Mouse (Mus musculus): ENCODE results near the gene Kndc1. TPM values are rescaled to one million over a fixed set of nuclear protein-coding genes. Genes with fewer than 3 reads are reported as not detected.

The Kndc1 gene
- polyA plus RNA-seq (2016; fragmentation: Nextera tagmentation; extraction: Ambion mirVana), result 1.2 and 1.5 TPM in 2 replicates

DNA sequence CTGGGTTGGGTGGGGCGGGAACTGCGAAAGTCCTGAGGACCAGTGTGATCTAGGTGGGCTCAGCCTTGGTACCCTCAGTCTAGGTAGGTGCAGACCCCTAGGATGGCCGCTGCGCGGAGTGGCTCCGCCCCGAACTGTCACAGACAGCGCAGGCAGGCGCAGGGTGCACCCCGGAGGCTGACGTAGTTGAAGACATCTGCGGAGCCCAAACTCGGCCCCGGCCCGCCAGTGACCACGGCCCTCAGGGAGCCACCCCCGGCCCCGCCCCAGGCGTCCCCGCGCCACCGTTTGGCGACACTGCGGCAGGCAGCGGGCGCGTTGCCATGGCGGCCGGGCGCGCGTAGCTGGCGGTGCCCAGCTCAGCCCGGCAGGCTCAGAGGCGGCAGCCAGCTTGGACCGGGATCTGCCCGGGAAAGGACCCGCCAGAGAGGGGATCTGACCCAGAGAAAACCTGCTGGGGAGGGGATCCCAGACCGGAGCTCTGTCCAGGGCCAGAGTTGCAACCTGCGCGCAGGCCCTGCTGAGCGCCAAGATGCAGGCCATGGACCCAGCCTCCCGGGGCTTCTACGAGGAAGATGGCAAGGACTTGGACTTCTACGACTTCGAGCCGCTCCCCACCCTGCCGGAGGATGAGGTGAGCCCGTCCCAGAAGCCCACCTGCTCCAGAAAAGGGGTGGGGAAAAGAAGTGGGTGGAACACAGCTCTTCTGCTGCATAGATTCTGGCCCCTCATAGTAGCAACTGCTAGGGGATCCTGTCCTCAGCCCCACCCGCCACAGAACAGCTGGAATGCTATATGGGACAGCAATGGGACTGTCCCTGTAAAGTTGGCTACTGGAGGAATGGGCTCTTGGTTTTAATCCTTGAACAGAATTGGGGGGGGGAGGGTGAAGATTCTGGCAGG, at the start of gene Kndc1:
Gene Kndc1, plus strand, starts transcription at position 42 of the 903 bp plus-strand sequence.
- H3K9me3 ChIP-seq, result no peaks in the 10 kb centered on the region
- H3K27ac ChIP-seq (replicated peaks), result no peak within 1 kb of the TSS
- peak within 1 kb of the TSS; percentile 55 for H3K4me3 ChIP-seq
- H3K36me3 ChIP-seq, result no peaks in the 10 kb centered on the region
- WGBS, result under 1% methylated on average over 41 of the region's 50 CpGs
- H3K4me1 ChIP-seq, result peaks cover 11% of the 10 kb centered on the region
- H3K4me2 ChIP-seq (replicated peaks), result peak within 1 kb of the TSS; percentile 85
- H3K9ac ChIP-seq (replicated peaks), result peak within 1 kb of the TSS; percentile 57
- peak; percentile 85 for ATAC-seq (ENCODE audit: low FRiP score, low read depth)
- H3K27me3 ChIP-seq, result peaks cover 56% of the 10 kb centered on the region

DNA sequence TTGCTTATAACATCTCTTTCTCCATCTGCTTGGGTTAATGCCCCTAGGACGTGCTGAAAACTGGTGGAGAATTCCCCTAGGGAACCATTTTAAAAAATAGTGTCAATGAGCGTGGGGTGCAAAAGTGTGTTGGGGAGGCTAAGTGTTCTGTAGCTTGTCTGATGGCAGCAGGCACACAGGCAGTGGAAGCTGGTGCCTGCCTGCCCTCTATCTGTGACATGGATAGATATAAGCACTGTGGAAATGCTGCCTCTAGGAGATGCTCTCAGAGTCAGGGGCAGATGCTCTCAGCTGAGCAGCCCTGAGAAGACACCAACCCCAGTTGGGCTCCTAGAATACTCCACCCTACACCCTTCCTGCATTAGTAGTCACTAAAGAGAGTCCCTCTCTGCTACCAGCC, 49.4 kb upstream of the Kndc1 start:
- Histone ChIP-seq H3K4me3 (no peak overlapping the region), H3K27ac (replicated peaks) (no peak overlapping the region), H3K27me3 (no peaks in the 10 kb centered on the region), H3K4me2 (replicated peaks) (no peak overlapping the region), H3K9ac (replicated peaks) (no peak overlapping the region), H3K36me3 (peaks cover 27% of the 10 kb centered on the region), H3K4me1 (peaks cover 8% of the 10 kb centered on the region), H3K9me3 (no peaks in the 10 kb centered on the region)
- no peak for ATAC-seq (ENCODE audit: low FRiP score, low read depth)
- 88% methylated on average over 2 of the region's 2 CpGs for WGBS

DNA sequence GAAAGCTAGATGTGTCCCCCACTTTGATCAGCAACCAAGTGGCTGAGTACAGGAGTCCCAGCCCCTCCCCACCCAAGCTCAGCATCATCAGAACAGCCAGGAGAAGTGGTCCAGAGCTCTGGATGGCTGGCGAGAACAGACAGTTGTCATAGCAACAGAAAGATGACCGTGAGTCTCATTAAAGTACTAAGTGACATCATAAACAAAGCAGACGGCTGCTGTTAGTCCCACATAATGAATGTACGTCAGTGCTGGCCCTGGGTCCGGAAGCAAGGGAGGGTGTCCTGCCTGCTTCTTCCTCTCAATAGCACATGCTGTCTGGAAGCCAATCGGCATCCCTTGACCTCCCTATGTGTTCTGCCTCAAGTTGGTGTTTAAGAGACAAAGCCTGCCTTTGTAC, 44.3 kb upstream of the Kndc1 start:
- H3K4me2 ChIP-seq (replicated peaks), result no peak overlapping the region
- H3K4me1 ChIP-seq, result peaks cover 22% of the 10 kb centered on the region
- H3K27ac ChIP-seq (replicated peaks), result peak overlapping the region; percentile 65
- no peaks in the 10 kb centered on the region for H3K27me3 ChIP-seq
- no peak overlapping the region for H3K4me3 ChIP-seq
- no peaks in the 10 kb centered on the region for H3K9me3 ChIP-seq
- 16% methylated on average over 6 of the region's 6 CpGs for WGBS
- peak; percentile 77 for ATAC-seq (ENCODE audit: low FRiP score, low read depth)
- H3K36me3 ChIP-seq, result 0 out of 2 replicates have a peak, but pooled peaks cover 21% of the 10 kb centered on the region
- no peak overlapping the region; the same call in 1 of the 2 replicates for H3K9ac ChIP-seq (replicated peaks)

DNA sequence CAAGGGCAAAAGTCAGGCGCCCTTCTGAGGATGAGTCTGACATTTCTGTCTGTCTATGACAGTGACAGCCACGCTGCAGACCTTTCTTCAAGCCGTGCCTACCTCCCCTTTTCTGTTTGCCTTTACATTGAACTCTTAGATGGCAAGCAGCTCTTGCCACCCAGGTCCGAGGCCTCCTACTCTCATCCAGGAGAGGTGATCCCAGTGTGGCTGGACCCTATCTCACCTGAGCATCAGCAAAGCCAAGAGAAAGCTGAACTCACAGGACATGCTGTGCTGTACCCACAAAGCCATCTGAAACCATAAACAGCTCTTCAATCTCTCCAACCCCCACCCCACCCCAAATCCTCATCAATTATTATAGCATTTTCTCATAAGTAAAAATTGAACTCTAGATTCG, 43.8 kb upstream of the Kndc1 start:
- no peak overlapping the region; the same call in 1 of the 2 replicates for H3K9ac ChIP-seq (replicated peaks)
- peaks cover 25% of the 10 kb centered on the region for H3K4me1 ChIP-seq
- H3K27me3 ChIP-seq, result no peaks in the 10 kb centered on the region
- H3K4me3 ChIP-seq, result no peak overlapping the region
- 0 out of 2 replicates have a peak, but pooled peaks cover 21% of the 10 kb centered on the region for H3K36me3 ChIP-seq
- H3K27ac ChIP-seq (replicated peaks), result peak overlapping the region; percentile 65
- no peaks in the 10 kb centered on the region for H3K9me3 ChIP-seq
- 67% methylated on average over 5 of the region's 5 CpGs for WGBS
- no peak overlapping the region for H3K4me2 ChIP-seq (replicated peaks)
- no peak; the same call in 1 of the 2 replicates for ATAC-seq (ENCODE audit: low FRiP score, low read depth)

DNA sequence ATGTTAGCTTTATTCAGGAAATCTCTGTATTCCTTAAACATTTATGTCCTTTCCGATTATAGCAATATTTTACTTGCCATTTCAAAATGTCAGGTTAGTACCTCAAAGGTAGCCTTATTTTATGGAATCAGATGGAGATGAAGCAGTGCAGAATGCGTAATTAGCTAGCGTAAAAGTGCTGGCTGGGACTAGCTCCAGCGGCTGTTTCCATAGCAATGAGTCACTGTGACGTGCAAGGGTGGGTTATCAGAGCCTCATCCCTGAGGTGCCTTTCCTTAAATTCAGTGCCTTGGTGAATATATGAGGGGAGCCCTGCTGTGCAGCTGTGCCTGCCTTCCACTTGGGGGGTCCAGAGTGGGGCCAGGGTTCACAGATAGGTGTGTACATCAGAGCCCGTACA, 43.4 kb upstream of the Kndc1 start:
- Histone ChIP-seq H3K4me2 (replicated peaks) (no peak overlapping the region), H3K9ac (replicated peaks) (no peak overlapping the region), H3K27ac (replicated peaks) (peak overlapping the region; percentile 39; the same call in 1 of the 2 replicates), H3K4me3 (no peak overlapping the region), H3K36me3 (0 out of 2 replicates have a peak, but pooled peaks cover 21% of the 10 kb centered on the region), H3K9me3 (no peaks in the 10 kb centered on the region), H3K27me3 (no peaks in the 10 kb centered on the region), H3K4me1 (peaks cover 26% of the 10 kb centered on the region)
- ATAC-seq (ENCODE audit: low FRiP score, low read depth), result peak; percentile 42; the same call in 1 of the 2 replicates
- 50% methylated on average over 6 of the region's 6 CpGs for WGBS

DNA sequence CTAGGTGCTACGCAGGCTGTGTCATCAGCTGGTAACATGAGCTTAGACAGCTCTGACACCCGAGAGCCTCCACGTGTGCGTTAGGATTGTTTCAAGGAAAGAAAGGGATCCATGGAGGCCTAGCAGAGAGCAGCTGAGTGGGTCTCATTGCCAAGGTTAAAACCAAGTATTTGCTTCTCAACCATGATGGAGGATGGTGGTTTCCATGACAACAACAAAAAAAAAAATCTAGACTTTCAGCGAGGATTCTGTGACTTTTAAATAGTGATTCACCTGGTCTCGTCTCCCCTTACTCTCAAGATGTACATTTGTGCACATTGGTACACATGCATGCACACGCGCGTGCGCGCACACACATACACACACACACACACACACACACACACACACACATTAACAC, 39.2 kb upstream of the Kndc1 start:
- Histone ChIP-seq H3K36me3 (0 out of 2 replicates have a peak, but pooled peaks cover 10% of the 10 kb centered on the region), H3K4me2 (replicated peaks) (no peak overlapping the region), H3K4me3 (no peak overlapping the region), H3K9ac (replicated peaks) (no peak overlapping the region), H3K9me3 (no peaks in the 10 kb centered on the region), H3K27ac (replicated peaks) (no peak overlapping the region), H3K4me1 (peaks cover 16% of the 10 kb centered on the region), H3K27me3 (no peaks in the 10 kb centered on the region)
- 82% methylated on average over 11 of the region's 11 CpGs for WGBS
- no peak for ATAC-seq (ENCODE audit: low FRiP score, low read depth)

DNA sequence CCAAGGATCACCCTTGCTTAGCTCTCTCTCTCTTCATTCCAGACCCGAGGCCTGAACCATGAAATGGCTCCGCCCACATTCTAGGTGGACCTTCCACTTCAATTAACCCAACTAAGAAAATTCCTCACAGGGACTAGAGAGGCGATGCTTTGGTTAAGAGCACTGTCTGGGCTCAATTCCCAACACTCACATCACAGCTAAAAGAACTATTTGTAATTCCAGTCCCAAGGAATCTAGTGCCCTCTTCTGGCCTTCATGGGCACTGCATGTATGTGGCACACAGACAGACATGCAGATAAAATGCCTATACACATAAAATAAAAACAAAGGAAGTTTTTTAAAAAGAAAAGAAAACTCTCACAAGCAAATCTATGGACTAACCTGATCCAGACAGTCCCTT, 33.1 kb upstream of the Kndc1 start:
- peaks cover 3% of the 10 kb centered on the region; the same call in 1 of the 2 replicates for H3K27me3 ChIP-seq
- no peaks in the 10 kb centered on the region for H3K36me3 ChIP-seq
- ATAC-seq (ENCODE audit: low FRiP score, low read depth), result 0 out of 2 replicates have a peak, but pooled peaks have one; percentile 16
- H3K4me1 ChIP-seq, result no peaks in the 10 kb centered on the region
- no peak overlapping the region for H3K4me2 ChIP-seq (replicated peaks)
- WGBS, result 29% methylated on average over 3 of the region's 3 CpGs
- no peak overlapping the region for H3K9ac ChIP-seq (replicated peaks)
- H3K9me3 ChIP-seq, result no peaks in the 10 kb centered on the region
- no peak overlapping the region for H3K4me3 ChIP-seq
- H3K27ac ChIP-seq (replicated peaks), result no peak overlapping the region

DNA sequence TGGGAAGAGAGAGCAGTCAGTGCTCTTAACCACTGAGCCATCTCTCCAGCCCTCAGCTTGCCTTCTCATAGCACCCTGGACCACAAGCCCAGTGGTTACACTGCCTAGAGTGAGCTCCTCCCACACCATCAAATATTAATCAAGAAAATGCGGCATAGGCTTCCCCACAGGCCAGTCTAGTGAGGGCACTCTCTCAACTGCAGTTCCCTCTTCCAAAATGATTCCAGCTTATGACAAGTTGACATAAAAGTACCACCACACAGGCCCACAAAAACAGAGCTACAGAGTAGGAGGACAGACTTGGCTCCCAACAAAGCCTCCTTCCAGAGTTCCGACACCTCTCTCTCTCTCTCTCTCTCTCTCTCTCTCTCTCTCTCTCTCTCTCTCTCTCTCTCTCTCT, 31.4 kb upstream of the Kndc1 start:
- no peak for ATAC-seq (ENCODE audit: low FRiP score, low read depth)
- Histone ChIP-seq H3K4me1 (no peaks in the 10 kb centered on the region), H3K27me3 (peaks cover 3% of the 10 kb centered on the region; the same call in 1 of the 2 replicates), H3K4me2 (replicated peaks) (no peak overlapping the region), H3K9ac (replicated peaks) (no peak overlapping the region), H3K27ac (replicated peaks) (no peak overlapping the region), H3K4me3 (no peak overlapping the region), H3K36me3 (no peaks in the 10 kb centered on the region), H3K9me3 (no peaks in the 10 kb centered on the region)
- 97% methylated on average over 2 of the region's 2 CpGs for WGBS

DNA sequence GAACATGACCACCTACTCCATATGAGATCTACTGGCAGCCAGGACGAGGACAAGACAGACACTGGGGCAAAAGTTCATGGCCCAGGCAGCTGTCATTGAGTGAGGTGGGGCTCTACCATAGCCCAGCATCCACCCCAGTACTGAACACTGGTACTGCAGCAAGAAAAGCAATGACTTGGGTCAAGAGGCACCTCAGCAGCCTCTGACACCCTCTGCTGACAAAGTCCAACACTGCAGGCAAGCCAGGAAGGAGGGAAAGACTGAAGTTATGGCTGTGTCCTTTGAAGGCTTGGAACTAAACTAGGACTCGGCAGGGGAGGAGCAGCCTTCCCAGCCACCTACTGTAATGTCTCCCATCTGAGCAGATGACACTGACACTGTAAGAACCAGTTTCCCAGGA, 30.2 kb upstream of the Kndc1 start:
- 49% methylated on average over 2 of the region's 2 CpGs for WGBS

DNA sequence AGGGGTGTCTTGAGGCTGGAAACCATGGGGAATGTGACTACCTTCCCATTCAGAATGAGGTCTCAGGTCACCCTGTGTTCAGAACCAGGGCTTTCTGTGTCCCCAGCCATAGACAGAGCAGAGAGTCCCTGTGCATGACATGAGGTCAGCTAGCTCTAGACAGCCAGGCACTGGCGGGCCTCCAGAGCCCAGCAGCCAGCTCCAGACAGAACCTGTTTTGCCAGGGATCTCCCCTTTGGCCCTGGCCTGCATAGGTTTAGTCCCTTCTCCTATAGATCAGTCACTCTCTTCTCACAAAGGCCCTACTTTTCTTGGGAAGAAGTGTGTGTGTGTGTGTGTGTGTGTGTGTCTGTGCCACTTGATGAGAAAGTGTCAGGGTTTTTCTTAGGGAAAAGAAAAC, 29.6 kb upstream of the Kndc1 start:
- Histone ChIP-seq H3K36me3 (no peaks in the 10 kb centered on the region), H3K4me2 (replicated peaks) (no peak overlapping the region), H3K9ac (replicated peaks) (no peak overlapping the region), H3K27me3 (peaks cover 3% of the 10 kb centered on the region; the same call in 1 of the 2 replicates), H3K27ac (replicated peaks) (no peak overlapping the region), H3K9me3 (no peaks in the 10 kb centered on the region), H3K4me1 (no peaks in the 10 kb centered on the region), H3K4me3 (no peak overlapping the region)
- ATAC-seq (ENCODE audit: low FRiP score, low read depth), result no peak
- 58% methylated on average over 1 of the region's 1 CpGs for WGBS

More for the DNA sequence above, 30.2 kb upstream of the Kndc1 start:
- H3K4me2 ChIP-seq (replicated peaks), result no peak overlapping the region
- H3K4me3 ChIP-seq, result no peak overlapping the region
- no peaks in the 10 kb centered on the region for H3K36me3 ChIP-seq
- H3K27ac ChIP-seq (replicated peaks), result no peak overlapping the region
- no peak overlapping the region for H3K9ac ChIP-seq (replicated peaks)
- H3K4me1 ChIP-seq, result no peaks in the 10 kb centered on the region
- peaks cover 3% of the 10 kb centered on the region; the same call in 1 of the 2 replicates for H3K27me3 ChIP-seq
- H3K9me3 ChIP-seq, result no peaks in the 10 kb centered on the region
- no peak for ATAC-seq (ENCODE audit: low FRiP score, low read depth)

DNA sequence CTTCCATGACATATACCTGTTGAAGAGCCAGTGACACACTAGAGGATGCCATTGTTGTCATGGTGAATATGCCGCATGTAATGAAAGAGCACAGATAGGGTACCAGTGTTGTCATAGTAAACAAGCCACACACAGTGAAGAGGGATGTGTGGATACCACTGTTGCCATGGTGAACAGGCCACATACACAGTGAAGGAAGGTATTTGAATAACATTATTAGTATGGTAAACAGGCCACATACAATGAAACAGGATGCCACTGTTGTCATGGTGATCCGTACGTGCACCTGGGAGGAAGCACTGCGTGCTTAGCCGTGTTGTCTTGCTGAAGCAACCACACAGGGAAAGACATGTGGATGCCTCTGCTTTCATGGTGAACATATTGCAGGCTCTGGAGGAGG, 23.5 kb upstream of the Kndc1 start:
- H3K9me3 ChIP-seq, result no peaks in the 10 kb centered on the region
- peaks cover 10% of the 10 kb centered on the region; the same call in 1 of the 2 replicates for H3K36me3 ChIP-seq
- no peak for ATAC-seq (ENCODE audit: low FRiP score, low read depth)

DNA sequence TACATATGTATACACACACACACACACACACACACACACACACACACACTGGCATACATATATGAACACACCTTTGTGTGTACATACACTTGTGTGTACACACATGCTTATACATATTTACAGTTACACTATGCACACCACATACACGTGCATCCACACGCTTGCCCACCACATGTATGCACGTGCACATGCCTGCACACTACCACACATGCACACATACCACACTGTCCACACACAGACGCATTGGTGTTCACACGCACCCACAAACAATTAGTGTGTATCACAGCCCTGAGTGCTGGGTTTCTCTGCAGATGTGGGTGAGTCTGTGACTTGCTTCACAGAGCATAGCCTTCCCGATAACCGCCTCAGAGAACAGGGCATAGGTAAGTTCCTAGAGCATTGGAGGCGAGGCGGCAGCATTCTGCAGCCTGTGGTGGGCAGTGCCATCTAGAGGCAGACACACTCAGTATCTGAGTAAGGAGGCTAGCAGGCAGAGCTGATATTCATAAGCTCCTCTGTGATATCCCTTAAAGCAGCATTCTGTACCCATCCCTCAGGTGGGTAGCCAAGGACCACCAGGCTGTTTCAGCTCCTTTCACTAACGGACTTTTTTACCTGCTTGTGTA, 17.2 kb upstream of the Kndc1 start:
- Histone ChIP-seq H3K4me1 (no peaks in the 10 kb centered on the region), H3K27me3 (0 out of 2 replicates have a peak, but pooled peaks cover 4% of the 10 kb centered on the region), H3K4me3 (no peak overlapping the region), H3K9ac (replicated peaks) (no peak overlapping the region), H3K27ac (replicated peaks) (no peak overlapping the region), H3K4me2 (replicated peaks) (no peak overlapping the region), H3K36me3 (peaks cover 15% of the 10 kb centered on the region; the same call in 1 of the 2 replicates), H3K9me3 (no peaks in the 10 kb centered on the region)
- WGBS, result 66% methylated on average over 10 of the region's 10 CpGs
- 0 out of 2 replicates have a peak, but pooled peaks have one; percentile 19 for ATAC-seq (ENCODE audit: low FRiP score, low read depth)

More for the DNA sequence above, 23.5 kb upstream of the Kndc1 start:
- no peaks in the 10 kb centered on the region for H3K4me1 ChIP-seq
- H3K27me3 ChIP-seq, result peaks cover 4% of the 10 kb centered on the region; the same call in 1 of the 2 replicates
- 81% methylated on average over 5 of the region's 5 CpGs for WGBS
- H3K27ac ChIP-seq (replicated peaks), result no peak overlapping the region
- H3K9ac ChIP-seq (replicated peaks), result no peak overlapping the region
- no peak overlapping the region for H3K4me3 ChIP-seq
- H3K4me2 ChIP-seq (replicated peaks), result no peak overlapping the region

Measured in midbrain, embryonic 12.5 days (tissue).